Mouse (Mus musculus): ENCODE data around the gene Slc6a4.
"Not testable (repeated sequence)": the region's sequence is repeated elsewhere in the genome, so short reads cannot be mapped to it uniquely, and the experiment has no call there.

Slc6a4 gene

GRCm38 (mm10) chr11:77019539-77019938, 21.1 kb downstream of the Slc6a4 start:
- no peak for DNase-seq

- no peak for DNase-seq
These were observed 23.5 kb downstream of the Slc6a4 start for GRCm38 (mm10) chr11:77021749-77022396.

GRCm38 (mm10) chr11:77026559-77026958, 28.2 kb downstream of the Slc6a4 start:
- no peak for DNase-seq

- no peak for DNase-seq
These were observed 29.8 kb downstream of the Slc6a4 start for GRCm38 (mm10) chr11:77028157-77028556.

GRCm38 (mm10) chr11:77031151-77031934, 32.9 kb downstream of the Slc6a4 start:
- DNase-seq: no peak

- no peak for DNase-seq
These were observed 43.5 kb downstream of the Slc6a4 start for GRCm38 (mm10) chr11:77041891-77042290.

GRCm38 (mm10) chr11:77042816-77043215, 44.4 kb downstream of the Slc6a4 start:
- no peak for DNase-seq

- no peak for DNase-seq
These were observed 63.5 kb downstream of the Slc6a4 start for GRCm38 (mm10) chr11:77061951-77062350.

GRCm38 (mm10) chr11:77063406-77063805, 65.0 kb downstream of the Slc6a4 start:
- no peak for DNase-seq

- DNase-seq: no peak
These were observed 70.4 kb downstream of the Slc6a4 start for GRCm38 (mm10) chr11:77068825-77069224.

GRCm38 (mm10) chr11:77070721-77071120, 72.3 kb downstream of the Slc6a4 start:
- peak; percentile 9 for DNase-seq

- DNase-seq: not testable (repeated sequence)
These were observed 78.9 kb downstream of the Slc6a4 start for GRCm38 (mm10) chr11:77077331-77077730.

GRCm38 (mm10) chr11:77077792-77078191, 79.4 kb downstream of the Slc6a4 start:
- DNase-seq: peak; percentile 39

- peak; percentile 92 for DNase-seq
These were observed 80.1 kb downstream of the Slc6a4 start, which contains the start of gene Nsrp1 for GRCm38 (mm10) chr11:77078273-77079134. TSS of gene Nsrp1 (minus strand) at chr11:77078435.

- no peak for DNase-seq
These were observed 81.0 kb downstream of the Slc6a4 start for GRCm38 (mm10) chr11:77079361-77079760.

Data from thymus, postnatal 14 days (tissue).